Mouse (Mus musculus) bone marrow macrophage, adult 2 months (primary cell): ENCODE results near the gene Unc119b. TPM values are rescaled to one million over a fixed set of nuclear protein-coding genes. Genes with fewer than 3 reads are reported as not detected.

Experiments
- H3K27ac ChIP-seq: 2 replicates; pipeline ENCODE4 v1.5.1; 2012; ENCODE audit warnings: low read depth, low read length; ENCODE audit not compliant: insufficient read depth
- H3K4me1 ChIP-seq: 2 replicates; pipeline ENCODE4 v1.6.1; 2012; ENCODE audit warnings: low read length; ENCODE audit not compliant: control insufficient read depth, insufficient read depth
- H3K4me3 ChIP-seq: 2 replicates; pipeline ENCODE4 v1.5.1; 2012; ENCODE audit warnings: mild to moderate bottlenecking, low read length, moderate library complexity; ENCODE audit not compliant: insufficient read depth
- CTCF ChIP-seq: IDR thresholded peaks from 2 replicates; pipeline ENCODE4 v1.5.1; 2012; ENCODE audit warnings: low read depth, mild to moderate bottlenecking, low read length, moderate library complexity
- POLR2A ChIP-seq: IDR thresholded peaks from 2 replicates; pipeline ENCODE4 v1.6.1; 2012; ENCODE audit warnings: mild to moderate bottlenecking, low read depth, low read length, borderline replicate concordance
- polyA plus RNA-seq: library from polyadenylated mRNA; stranded (reverse); fragments of >200 nt; gene quantifications from 2 replicates; pipeline ENCODE4 v1.2.4, GENCODE M21; 2012; ENCODE audit not compliant: missing spikeins, insufficient read depth, insufficient read length

Gene Unc119b
- polyA plus RNA-seq, 1 experiment, result 5.2 TPM

- Histone ChIP-seq H3K4me1 (peaks cover 10% of the 10 kb centered on the region; the same call in 1 of the 2 replicates), H3K27ac (no peak overlapping the region), H3K4me3 (no peak overlapping the region)
- TF ChIP-seq CTCF, result no peak
- no peak for TF ChIP-seq POLR2A
Measured at GRCm38 (mm10) chr5:115148378-115148777, 13.6 kb upstream of the Unc119b start.

- Histone ChIP-seq H3K27ac (no peak overlapping the region), H3K4me3 (no peak overlapping the region), H3K4me1 (no peaks in the 10 kb centered on the region; the same call in 1 of the 2 replicates)
- TF ChIP-seq POLR2A, result no peak
- TF ChIP-seq CTCF, result no peak
Measured at GRCm38 (mm10) chr5:115147388-115147787, 12.6 kb upstream of the Unc119b start.

- no peak for TF ChIP-seq CTCF
- TF ChIP-seq POLR2A, result no peak
- Histone ChIP-seq H3K4me1 (no peaks in the 10 kb centered on the region), H3K4me3 (no peak overlapping the region), H3K27ac (no peak overlapping the region)
Measured at GRCm38 (mm10) chr5:115146747-115147130, 12.0 kb upstream of the Unc119b start.

GRCm38 (mm10) chr5:115145976-115146746 lies 11.4 kb upstream of the Unc119b start:
- Histone ChIP-seq H3K4me1 (no peaks in the 10 kb centered on the region), H3K4me3 (no peak overlapping the region), H3K27ac (no peak overlapping the region)
- TF ChIP-seq POLR2A (no peak), CTCF (no peak)

GRCm38 (mm10) chr5:115145253-115145968 lies 10.6 kb upstream of the Unc119b start:
- no peak overlapping the region for H3K4me3 ChIP-seq
- H3K4me1 ChIP-seq, result no peaks in the 10 kb centered on the region
- no peak overlapping the region for H3K27ac ChIP-seq
- no peak for TF ChIP-seq CTCF
- no peak for TF ChIP-seq POLR2A

- no peak overlapping the region for H3K4me3 ChIP-seq
- no peak for TF ChIP-seq POLR2A
- no peak for TF ChIP-seq CTCF
- H3K27ac ChIP-seq, result no peak overlapping the region
- H3K4me1 ChIP-seq, result no peaks in the 10 kb centered on the region
Measured at GRCm38 (mm10) chr5:115144471-115144870, 9.7 kb upstream of the Unc119b start.

GRCm38 (mm10) chr5:115143552-115143951 lies 8.8 kb upstream of the Unc119b start:
- Histone ChIP-seq H3K4me3 (no peak overlapping the region), H3K27ac (no peak overlapping the region), H3K4me1 (no peaks in the 10 kb centered on the region)
- TF ChIP-seq CTCF (no peak), POLR2A (no peak)

- Histone ChIP-seq H3K4me1 (peaks cover 4% of the 10 kb centered on the region; the same call in 1 of the 2 replicates), H3K27ac (no peak overlapping the region), H3K4me3 (no peak overlapping the region)
- TF ChIP-seq POLR2A (no peak), CTCF (no peak)
Measured at GRCm38 (mm10) chr5:115142166-115142697, 7.5 kb upstream of the Unc119b start.

GRCm38 (mm10) chr5:115140726-115141125 lies 6.0 kb upstream of the Unc119b start:
- H3K4me1 ChIP-seq, result peaks cover 4% of the 10 kb centered on the region; the same call in 1 of the 2 replicates
- TF ChIP-seq POLR2A, result no peak
- no peak for TF ChIP-seq CTCF
- H3K27ac ChIP-seq, result no peak overlapping the region
- no peak overlapping the region for H3K4me3 ChIP-seq

GRCm38 (mm10) chr5:115139124-115139523 lies 4.3 kb upstream of the Unc119b start:
- no peak overlapping the region for H3K27ac ChIP-seq
- TF ChIP-seq POLR2A (no peak), CTCF (no peak)
- H3K4me1 ChIP-seq, result peaks cover 4% of the 10 kb centered on the region; the same call in 1 of the 2 replicates
- no peak overlapping the region for H3K4me3 ChIP-seq
